Mouse (Mus musculus): Measurements from ENCODE around the gene Coq8a. TPM values are rescaled to one million over a fixed set of nuclear protein-coding genes. Genes with fewer than 3 reads are reported as not detected.

Gene Coq8a
- polyA plus RNA-seq, 1 experiment from 2014 or later, result 2.6 TPM

DNA sequence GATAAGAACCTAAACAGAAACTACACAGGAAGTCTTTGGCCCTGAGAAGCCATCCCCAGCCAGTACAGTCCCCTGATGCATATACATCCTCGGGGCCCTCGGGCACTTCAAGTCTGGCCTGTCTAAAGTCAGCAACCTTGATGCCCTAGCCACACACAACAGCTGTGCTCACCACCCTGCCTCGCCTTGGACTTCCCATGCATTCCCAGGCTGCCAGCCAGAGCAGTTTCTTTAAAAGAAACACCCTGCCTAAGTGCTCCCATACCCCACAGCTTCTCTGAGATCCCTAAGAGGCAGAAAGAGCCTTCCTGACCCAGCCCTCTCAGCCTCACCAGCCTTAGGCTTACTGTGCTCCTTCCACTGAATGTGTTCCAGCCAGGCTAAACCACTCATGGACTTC lies 13.0 kb downstream of the Coq8a start:
- ATAC-seq (no peak), DNase-seq (ENCODE audit: low read depth, low spot score) (no peak)
- ChIA-PET CTCF (interaction anchor here (1.1 kb wide), 1 partner anchor 29 kb away, joined by 3 read pairs; no protein-coding TSS in a partner anchor), POLR2A (interaction anchor here (0.7 kb wide), 1 partner anchor 55 kb away, joined by 4 read pairs; no protein-coding TSS in a partner anchor)
- TF ChIP-seq CTCF (IDR thresholded peaks at IDR 0.05), result no peak
- peaks cover 5% of the 10 kb centered on the region for H3K27me3 ChIP-seq
- in situ Hi-C loops (cut with MboI; ENCODE audit: low pct_unique_long_range_greater_than_20kb), result no loop called here

DNA sequence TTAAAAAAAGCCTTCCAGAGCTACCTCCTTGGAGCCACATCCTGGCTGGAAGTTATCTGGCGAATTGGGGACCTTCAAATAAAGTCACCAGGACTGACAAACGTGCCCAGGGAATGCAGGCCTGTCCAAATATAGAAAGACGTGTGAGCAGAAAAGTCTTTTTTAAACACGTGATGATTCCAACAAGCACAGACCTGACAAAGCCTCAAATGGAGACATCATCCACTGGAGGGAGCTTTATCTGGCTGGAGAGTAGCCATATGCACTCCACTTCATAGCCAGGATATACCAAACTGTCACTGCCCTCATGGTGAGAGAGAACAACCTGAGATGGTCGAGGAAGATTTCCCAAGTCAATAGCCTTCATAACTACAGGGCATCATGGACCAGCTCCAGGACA lies 13.5 kb downstream of the Coq8a start:
- peaks cover 5% of the 10 kb centered on the region for H3K27me3 ChIP-seq
- no peak for TF ChIP-seq CTCF (IDR thresholded peaks at IDR 0.05)
- ChIA-PET POLR2A (no interaction called here), CTCF (interaction anchor here (1.1 kb wide), 1 partner anchor 29 kb away, joined by 3 read pairs; no protein-coding TSS in a partner anchor)
- ATAC-seq, result no peak
- in situ Hi-C loops (cut with MboI; ENCODE audit: low pct_unique_long_range_greater_than_20kb), result no loop called here
- DNase-seq (ENCODE audit: low read depth, low spot score), result no peak

DNA sequence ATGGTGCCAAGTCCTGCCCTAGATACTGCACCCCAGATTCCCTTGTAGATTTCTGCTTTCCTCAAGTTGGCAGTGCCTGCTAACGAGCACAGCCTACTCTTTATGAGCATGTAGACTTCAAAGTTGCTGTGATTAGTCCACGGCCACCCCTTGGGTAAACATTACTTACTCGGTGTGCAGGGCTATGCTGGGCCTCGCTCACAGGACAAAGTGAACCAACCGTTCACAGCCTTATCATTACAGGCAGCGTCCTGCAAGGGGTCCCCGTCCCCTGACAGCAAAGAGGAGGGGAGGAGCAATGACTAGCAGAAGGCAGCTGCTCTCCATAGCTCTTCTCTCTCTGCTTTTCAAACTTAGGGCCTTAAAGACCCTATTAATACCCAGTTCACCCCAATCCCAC lies 14.6 kb downstream of the Coq8a start:
- no peak for TF ChIP-seq CTCF (IDR thresholded peaks at IDR 0.05)
- no peak for DNase-seq (ENCODE audit: low read depth, low spot score)

DNA sequence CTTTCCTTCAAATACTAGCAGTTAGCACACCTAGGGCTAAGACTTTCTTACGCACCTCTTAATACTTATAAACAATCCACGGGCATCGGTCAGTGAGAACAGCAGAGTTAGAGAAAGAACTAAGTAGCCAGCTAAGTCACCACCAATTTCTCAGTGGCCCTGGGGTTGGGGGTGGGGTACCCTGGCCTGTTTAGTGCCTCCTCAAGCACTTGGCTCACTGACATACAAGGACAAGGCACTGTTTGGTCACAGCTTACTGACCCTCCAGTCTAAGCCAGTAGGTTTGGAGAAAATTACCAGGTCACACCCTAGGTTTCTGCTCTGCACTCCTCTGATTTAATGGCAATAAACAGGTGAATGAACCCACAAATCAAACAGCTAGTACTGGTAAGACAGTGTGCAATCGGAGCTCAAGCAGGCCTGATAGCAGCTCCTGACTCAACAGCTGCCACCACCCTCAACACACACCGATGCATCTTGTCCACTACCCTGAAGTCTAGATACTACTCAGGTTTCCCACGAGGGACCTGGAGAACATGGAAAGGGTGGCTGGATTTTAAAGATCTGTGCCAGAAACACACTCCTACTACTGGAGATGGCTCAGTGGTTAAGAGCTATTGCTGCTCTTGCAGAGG lies 15.8 kb downstream of the Coq8a start:
- ATAC-seq, result no peak
- POLR2A ChIA-PET, result no interaction called here
- CTCF ChIA-PET, result no interaction called here
- in situ Hi-C loops (cut with MboI; ENCODE audit: low pct_unique_long_range_greater_than_20kb), result no loop called here
- TF ChIP-seq CTCF (IDR thresholded peaks at IDR 0.05), result no peak
- peaks cover 5% of the 10 kb centered on the region for H3K27me3 ChIP-seq
- DNase-seq (ENCODE audit: low read depth, low spot score), result no peak

More for the DNA sequence above, 14.6 kb downstream of the Coq8a start:
- in situ Hi-C loops (cut with MboI; ENCODE audit: low pct_unique_long_range_greater_than_20kb), result no loop called here
- POLR2A ChIA-PET, result no interaction called here
- CTCF ChIA-PET, result no interaction called here
- no peak for ATAC-seq
- peaks cover 5% of the 10 kb centered on the region for H3K27me3 ChIP-seq

DNA sequence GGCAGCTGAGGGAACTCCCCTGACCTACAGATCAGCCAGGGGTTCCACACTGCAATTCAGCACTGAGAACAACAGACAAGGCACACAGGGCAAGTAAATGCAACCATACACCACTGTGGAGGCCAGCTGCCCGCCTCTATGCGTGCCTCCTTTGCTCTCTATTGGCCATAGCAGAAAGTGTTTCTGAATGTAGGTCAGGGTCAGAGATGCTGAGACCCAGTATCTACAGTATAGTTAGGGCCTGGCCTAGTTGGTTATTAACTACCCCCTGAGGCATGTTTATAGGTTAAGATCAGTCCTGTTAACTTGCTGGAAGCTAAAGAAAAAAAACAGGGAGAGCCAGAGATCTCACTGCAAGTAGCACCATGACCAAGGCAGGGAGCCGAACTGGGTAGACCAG lies 16.7 kb downstream of the Coq8a start:
- ChIA-PET POLR2A (no interaction called here), CTCF (no interaction called here)
- DNase-seq (ENCODE audit: low read depth, low spot score), result no peak
- no peak for TF ChIP-seq CTCF (IDR thresholded peaks at IDR 0.05)
- H3K27me3 ChIP-seq, result peaks cover 3% of the 10 kb centered on the region
- no peak for ATAC-seq
- in situ Hi-C loops (cut with MboI; ENCODE audit: low pct_unique_long_range_greater_than_20kb), result no loop called here

DNA sequence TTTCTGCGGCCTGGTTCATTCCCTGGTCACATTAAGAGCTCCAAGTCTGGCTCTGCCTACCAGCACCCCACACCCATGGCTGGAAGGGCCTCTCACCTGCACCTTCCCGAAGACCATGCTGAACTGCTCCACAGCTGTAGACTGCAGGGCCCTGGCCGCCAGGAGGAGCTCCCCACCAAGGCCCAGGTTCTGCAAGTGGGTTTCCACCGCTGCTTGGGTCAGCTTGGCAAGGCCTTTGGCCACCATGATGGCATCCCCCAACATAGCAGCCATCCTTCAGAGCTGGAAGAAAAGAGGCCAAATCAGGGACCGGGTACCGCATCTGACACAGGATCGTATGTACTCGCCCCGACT lies 17.5 kb downstream of the Coq8a start:
- no peak for TF ChIP-seq CTCF (IDR thresholded peaks at IDR 0.05)
- no peak for ATAC-seq
- POLR2A ChIA-PET, result no interaction called here
- DNase-seq (ENCODE audit: low read depth, low spot score), result no peak
- H3K27me3 ChIP-seq, result no peaks in the 10 kb centered on the region
- CTCF ChIA-PET, result interaction anchor here (1.1 kb wide), 1 partner anchor 17 kb away, joined by 3 read pairs; no protein-coding TSS in a partner anchor
- in situ Hi-C loops (cut with MboI; ENCODE audit: low pct_unique_long_range_greater_than_20kb), result no loop called here

DNA sequence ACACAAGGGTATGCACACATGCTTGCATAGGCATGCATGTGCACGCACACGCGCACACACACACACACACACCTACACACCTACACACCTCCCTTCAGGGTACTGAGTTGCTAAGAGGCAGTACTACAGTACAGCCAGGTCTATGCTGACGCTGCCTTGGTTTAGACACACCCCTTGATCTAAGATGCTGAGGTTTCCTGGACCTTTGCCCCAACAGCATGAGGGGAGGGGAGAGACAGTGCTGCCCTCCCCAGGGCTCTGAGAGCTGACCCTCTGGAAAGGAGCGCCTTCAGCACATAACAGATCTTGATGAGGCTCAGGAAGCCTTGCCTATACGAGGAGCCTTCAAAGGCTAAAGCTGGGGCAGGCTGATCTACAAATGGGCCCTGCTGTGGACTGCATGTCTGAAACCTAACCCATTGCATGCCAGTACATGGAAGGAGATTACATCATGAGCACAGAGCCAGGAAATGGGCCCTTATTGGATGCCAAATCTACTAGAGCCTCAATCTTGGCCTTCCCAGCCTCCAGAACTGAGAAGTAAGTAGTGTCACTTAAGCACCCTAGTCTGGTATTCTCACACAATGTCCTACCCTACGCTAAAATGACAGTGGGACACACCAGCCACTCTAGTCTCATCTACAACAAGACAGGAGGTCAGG lies 18.0 kb downstream of the Coq8a start:
- CTCF ChIA-PET, result interaction anchor here (1.1 kb wide), 1 partner anchor 17 kb away, joined by 3 read pairs; no protein-coding TSS in a partner anchor
- POLR2A ChIA-PET, result interaction anchor here (0.5 kb wide), 1 partner anchor 769 kb away, joined by 3 read pairs; no protein-coding TSS in a partner anchor
- TF ChIP-seq CTCF (IDR thresholded peaks at IDR 0.05), result no peak
- no peak for ATAC-seq
- in situ Hi-C loops (cut with MboI; ENCODE audit: low pct_unique_long_range_greater_than_20kb), result no loop called here
- H3K27me3 ChIP-seq, result no peaks in the 10 kb centered on the region
- DNase-seq (ENCODE audit: low read depth, low spot score), result no peak

DNA sequence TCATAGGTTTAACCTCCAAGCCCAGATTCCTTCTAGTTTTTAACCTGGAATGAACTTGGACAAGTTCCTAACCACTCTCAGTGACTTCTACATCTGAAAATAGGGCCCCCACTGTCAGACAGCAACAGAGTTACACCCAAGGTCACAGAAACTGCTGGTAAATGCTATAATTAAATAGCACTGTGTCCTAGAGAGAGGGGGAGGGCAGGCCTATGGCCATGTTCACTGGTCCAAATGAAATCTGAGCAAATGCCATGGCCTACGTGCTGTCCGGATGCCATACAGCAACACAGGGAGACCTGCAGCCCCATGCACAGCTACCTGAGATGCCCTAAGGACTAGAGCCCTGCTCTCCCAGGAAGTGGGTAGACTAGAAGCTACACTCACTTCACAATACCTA lies 19.6 kb downstream of the Coq8a start:
- ChIA-PET CTCF (interaction anchor here (1.4 kb wide), 1 partner anchor 321 kb away, joined by 4 read pairs; no protein-coding TSS in a partner anchor), POLR2A (no interaction called here)
- no peak for DNase-seq (ENCODE audit: low read depth, low spot score)
- TF ChIP-seq CTCF (IDR thresholded peaks at IDR 0.05), result no peak
- no peaks in the 10 kb centered on the region for H3K27me3 ChIP-seq
- in situ Hi-C loops (cut with MboI; ENCODE audit: low pct_unique_long_range_greater_than_20kb), result loop anchor here (5.0 kb wide), 2 partner anchors 37 to 242 kb away; no protein-coding TSS in a partner anchor
- no peak for ATAC-seq

DNA sequence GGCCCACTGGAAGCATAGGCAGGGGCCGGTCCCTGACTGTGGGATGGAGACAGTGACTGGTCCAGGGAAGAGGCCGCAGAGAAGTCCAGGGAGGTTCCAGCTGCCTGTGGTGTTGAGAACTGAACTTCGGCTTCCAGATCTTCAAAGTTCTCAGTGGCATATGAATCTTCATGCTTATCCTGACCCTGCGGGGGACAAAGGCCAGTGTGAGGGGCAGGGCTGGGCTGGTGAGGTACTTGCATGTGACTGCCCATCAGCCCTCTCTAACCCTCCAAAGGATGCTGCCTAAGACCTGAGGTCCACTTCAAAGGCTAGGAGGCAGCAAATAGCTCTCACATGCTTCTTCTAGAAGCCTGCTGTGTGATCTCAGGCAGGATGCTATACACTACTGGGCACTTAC lies 20.3 kb downstream of the Coq8a start:
- TF ChIP-seq CTCF (IDR thresholded peaks at IDR 0.05), result no peak
- in situ Hi-C loops (cut with MboI; ENCODE audit: low pct_unique_long_range_greater_than_20kb), result loop anchor here (5.0 kb wide), 2 partner anchors 38 to 243 kb away; no protein-coding TSS in a partner anchor
- ChIA-PET CTCF (interaction anchor here (0.6 to 1.4 kb wide), 2 partner anchors 51 to 320 kb away, joined by 3 to 4 read pairs; no protein-coding TSS in a partner anchor), POLR2A (no interaction called here)
- DNase-seq (ENCODE audit: low read depth, low spot score), result no peak
- ATAC-seq, result no peak
- H3K27me3 ChIP-seq, result no peaks in the 10 kb centered on the region

DNA sequence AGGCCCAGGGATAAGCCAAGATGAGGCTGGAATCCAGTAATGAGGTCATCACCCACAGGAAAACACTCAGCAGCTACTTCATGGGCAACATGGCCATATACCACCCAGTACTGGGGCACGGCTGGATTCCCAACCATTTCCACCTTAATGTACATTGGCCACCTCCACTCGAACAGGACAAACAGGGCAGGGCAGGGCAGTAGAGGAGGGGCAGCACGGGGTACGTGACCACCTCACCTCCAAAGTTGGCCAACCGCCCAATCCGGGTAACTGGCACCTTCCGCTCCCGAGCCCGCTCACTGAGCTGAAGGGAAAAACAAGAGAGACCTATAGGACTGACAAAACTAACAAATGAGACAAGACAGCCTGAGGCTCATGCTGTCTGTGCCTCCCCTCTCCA lies 21.1 kb downstream of the Coq8a start:
- CTCF ChIA-PET, result interaction anchor here (1.4 kb wide), 1 partner anchor 319 kb away, joined by 4 read pairs; no protein-coding TSS in a partner anchor

DNA sequence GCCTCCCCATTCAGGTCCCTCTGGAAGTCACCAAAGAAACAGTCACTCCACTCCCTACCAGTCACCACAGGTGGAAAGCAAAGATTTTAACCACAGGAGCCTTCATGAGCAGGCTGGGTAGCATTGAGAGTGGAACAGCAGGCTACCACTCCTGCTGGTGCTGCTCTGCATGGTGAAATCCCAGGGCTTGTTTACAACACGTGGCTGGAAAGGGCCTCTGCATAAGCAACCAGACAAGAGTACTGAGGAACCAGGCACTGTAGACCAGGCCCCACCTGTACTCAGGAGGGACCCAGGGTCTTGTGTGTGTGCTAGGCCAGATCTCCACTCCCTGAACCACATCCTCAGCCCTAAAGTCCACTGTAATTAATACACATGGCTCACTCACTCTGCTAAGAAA lies 22.6 kb downstream of the Coq8a start:
- no peak for ATAC-seq
- POLR2A ChIA-PET, result no interaction called here
- in situ Hi-C loops (cut with MboI; ENCODE audit: low pct_unique_long_range_greater_than_20kb), result loop anchor here (5.0 kb wide), 2 partner anchors 41 to 246 kb away; no protein-coding TSS in a partner anchor
- CTCF ChIA-PET, result interaction anchor here (1.2 kb wide), 1 partner anchor 8 kb away, joined by 3 read pairs; no protein-coding TSS in a partner anchor
- no peaks in the 10 kb centered on the region for H3K27me3 ChIP-seq
- DNase-seq (ENCODE audit: low read depth, low spot score), result no peak
- TF ChIP-seq CTCF (IDR thresholded peaks at IDR 0.05), result no peak

More for the DNA sequence above, 21.1 kb downstream of the Coq8a start:
- POLR2A ChIA-PET, result no interaction called here
- no peaks in the 10 kb centered on the region for H3K27me3 ChIP-seq
- in situ Hi-C loops (cut with MboI; ENCODE audit: low pct_unique_long_range_greater_than_20kb), result loop anchor here (5.0 kb wide), 2 partner anchors 39 to 244 kb away; no protein-coding TSS in a partner anchor
- no peak for DNase-seq (ENCODE audit: low read depth, low spot score)
- TF ChIP-seq CTCF (IDR thresholded peaks at IDR 0.05), result no peak
- no peak for ATAC-seq
